Mouse (Mus musculus) gastrocnemius, adult 2 months (tissue): ENCODE measurements around the gene Tbc1d22a. TPM values are rescaled to one million over a fixed set of nuclear protein-coding genes. Genes with fewer than 3 reads are reported as not detected.

ENCODE experiments used
- DNase-seq: peaks from one replicate; pipeline ENCODE4 v3.0.0; 2022
- H3K27ac ChIP-seq: fragments of 200-600 bp; 2 replicates; pipeline ENCODE4 v1.8.1; 2022; ENCODE audit warnings: mild to moderate bottlenecking
- H3K4me3 ChIP-seq: fragments of 200-600 bp; 2 replicates; pipeline ENCODE4 v1.8.1; 2022; ENCODE audit warnings: mild to moderate bottlenecking, moderate library complexity
- CTCF ChIP-seq: fragments of 200-600 bp; IDR thresholded peaks from 2 replicates; pipeline ENCODE4 v1.8.1; 2022; ENCODE audit warnings: antibody characterized with exemption, mild to moderate bottlenecking, moderate library complexity
- intact Hi-C: fragments of 180-260 bp; cut with DNase I; formaldehyde crosslinking; loops from one replicate; pipeline ENCODE4 v1.15.1; 2025
- long read RNA-seq, 2 experiments: library from polyadenylated mRNA; stranded (forward); transcript quantifications; one replicate each; pipeline ENCODE4 v2.0.0; 2021
- total RNA-seq, 2 experiments: library from RNA; stranded (reverse); gene quantifications; 2 replicates each; pipeline ENCODE4 v1.2.3; 2021

Tbc1d22a gene
- 10 to 100 TPM; 12.4 to 16.3 TPM for total RNA-seq
- long read RNA-seq, experiment 1, transcript Tbc1d22a-201 (13 exons, 3,229 nt), result major isoform, 38 of 41 reads
- long read RNA-seq, experiment 1, partial matches to known transcripts, result 0 of 41 reads
- long read RNA-seq, experiment 1, other reads (novel, unspliced or antisense), result 3 of 41 reads
- long read RNA-seq, experiment 2, transcript Tbc1d22a-201 (13 exons, 3,229 nt), result major isoform, 28 of 38 reads
- long read RNA-seq, experiment 2, partial matches to known transcripts, result 1 of 38 reads
- long read RNA-seq, experiment 2, other reads (novel, unspliced or antisense), result 9 of 38 reads

GRCm38 (mm10) chr15:86213753-86214548 is at the start of gene Tbc1d22a:
Tbc1d22a (plus strand) TSS chr15:86214459.
- Histone ChIP-seq H3K4me3 (peak within 1 kb of the TSS; percentile 91), H3K27ac (peak within 1 kb of the TSS; percentile 96)
- intact Hi-C loops, result loop anchor here (1.0 kb wide), 1 partner anchor 26 kb away; no protein-coding TSS in a partner anchor
- peak; percentile 95 for DNase-seq
- no peak for TF ChIP-seq CTCF

- intact Hi-C loops, result no loop called here
- no peak for TF ChIP-seq CTCF
- H3K4me3 ChIP-seq, result no peak overlapping the region
- H3K27ac ChIP-seq, result no peak overlapping the region
- DNase-seq, result no peak
These were observed 49.4 kb upstream of the Tbc1d22a start for GRCm38 (mm10) chr15:86164718-86165345.

DNA sequence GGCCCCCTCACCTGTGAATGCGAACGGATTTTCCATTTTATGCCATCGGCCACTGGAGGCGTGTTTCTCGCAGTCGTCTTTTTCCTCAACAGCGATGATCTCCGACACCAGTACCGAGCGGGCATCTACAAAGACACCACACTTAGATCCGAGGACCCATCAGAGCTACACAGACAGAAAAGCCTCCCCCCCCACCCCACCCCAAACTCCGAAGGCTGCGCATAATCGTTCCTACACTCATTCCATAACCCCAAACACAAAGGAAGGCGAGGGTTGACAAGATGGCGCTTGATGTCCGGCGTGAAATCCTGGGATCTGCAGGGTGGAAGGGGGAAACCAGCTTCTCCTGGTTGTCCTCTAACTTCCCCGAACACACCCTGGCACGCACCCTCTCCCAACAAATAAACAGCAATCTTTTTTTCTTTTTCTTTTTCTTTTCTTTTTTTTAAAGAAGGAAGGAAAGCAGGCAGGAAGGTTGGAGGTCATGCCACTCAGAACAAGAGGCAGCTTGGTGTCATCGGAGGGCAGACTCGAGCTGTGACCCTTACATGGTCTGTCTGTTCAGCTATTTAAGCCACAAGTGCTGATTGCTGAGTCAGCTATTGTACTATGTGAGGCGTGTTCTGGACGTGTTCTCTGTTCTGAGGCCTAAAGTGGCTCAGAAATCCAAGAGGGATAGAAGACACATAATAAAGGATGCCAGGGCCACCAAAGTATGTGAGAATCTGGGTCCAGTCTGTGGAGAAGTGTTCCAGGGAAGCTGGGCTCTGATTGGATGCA is 48.3 kb upstream of the Tbc1d22a start:
- TF ChIP-seq CTCF, result no peak
- Histone ChIP-seq H3K27ac (no peak overlapping the region), H3K4me3 (no peak overlapping the region)
- DNase-seq, result no peak
- intact Hi-C loops, result no loop called here

DNA sequence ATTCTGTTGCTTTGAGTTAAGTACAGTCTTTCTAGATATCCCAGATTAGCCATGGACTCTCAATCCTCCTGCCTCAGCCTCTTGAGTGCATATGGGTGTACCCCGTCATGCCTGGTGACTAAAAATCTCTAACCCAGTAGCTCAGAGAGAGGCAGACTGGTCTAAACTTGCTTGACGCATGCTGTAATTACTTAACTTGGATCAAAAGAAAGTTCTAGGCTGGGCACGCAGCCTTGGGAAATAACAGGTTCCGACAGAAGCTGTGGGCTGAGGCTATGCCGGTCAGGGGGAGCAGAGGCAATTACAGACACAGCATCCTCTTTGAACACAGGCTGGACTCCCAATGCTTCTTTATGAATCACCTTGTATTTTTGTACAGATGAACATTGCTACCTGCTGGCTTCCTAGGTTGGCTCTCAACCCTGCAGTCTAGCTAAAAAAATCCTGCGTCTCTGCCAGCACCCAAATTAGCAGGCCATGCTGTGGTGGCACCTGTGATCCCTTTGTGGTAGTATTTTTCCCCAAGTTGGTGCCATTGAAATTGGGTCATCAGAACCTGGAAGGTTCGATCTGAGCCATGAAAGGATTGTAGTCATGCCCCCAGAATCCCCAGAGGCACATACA is 47.1 kb upstream of the Tbc1d22a start:
- no peak for DNase-seq
- H3K4me3 ChIP-seq, result no peak overlapping the region
- intact Hi-C loops, result no loop called here
- TF ChIP-seq CTCF, result no peak
- H3K27ac ChIP-seq, result peak overlapping the region; percentile 58

- Histone ChIP-seq H3K4me3 (no peak overlapping the region), H3K27ac (peak overlapping the region; percentile 58)
- DNase-seq, result no peak
- no peak for TF ChIP-seq CTCF
- intact Hi-C loops, result no loop called here
These were observed 46.3 kb upstream of the Tbc1d22a start for GRCm38 (mm10) chr15:86167787-86168504.

DNA sequence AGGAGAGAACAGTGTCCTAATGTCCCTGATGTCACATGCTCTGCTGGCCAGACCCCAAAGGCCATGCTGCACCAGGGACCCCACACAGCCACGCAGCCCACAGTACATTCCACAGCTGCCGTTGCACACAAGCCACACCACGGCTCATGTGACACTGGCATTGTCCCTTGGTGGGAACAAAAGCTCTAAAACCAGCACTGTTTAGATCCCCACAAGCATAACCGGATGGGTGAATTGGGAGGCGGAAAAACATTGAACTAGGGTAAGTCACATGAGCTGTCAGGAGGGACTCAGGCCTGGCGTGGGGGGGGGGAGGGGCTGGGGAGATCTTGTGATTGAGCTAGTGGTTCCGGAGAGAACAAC is 45.8 kb upstream of the Tbc1d22a start:
- TF ChIP-seq CTCF, result no peak

DNA sequence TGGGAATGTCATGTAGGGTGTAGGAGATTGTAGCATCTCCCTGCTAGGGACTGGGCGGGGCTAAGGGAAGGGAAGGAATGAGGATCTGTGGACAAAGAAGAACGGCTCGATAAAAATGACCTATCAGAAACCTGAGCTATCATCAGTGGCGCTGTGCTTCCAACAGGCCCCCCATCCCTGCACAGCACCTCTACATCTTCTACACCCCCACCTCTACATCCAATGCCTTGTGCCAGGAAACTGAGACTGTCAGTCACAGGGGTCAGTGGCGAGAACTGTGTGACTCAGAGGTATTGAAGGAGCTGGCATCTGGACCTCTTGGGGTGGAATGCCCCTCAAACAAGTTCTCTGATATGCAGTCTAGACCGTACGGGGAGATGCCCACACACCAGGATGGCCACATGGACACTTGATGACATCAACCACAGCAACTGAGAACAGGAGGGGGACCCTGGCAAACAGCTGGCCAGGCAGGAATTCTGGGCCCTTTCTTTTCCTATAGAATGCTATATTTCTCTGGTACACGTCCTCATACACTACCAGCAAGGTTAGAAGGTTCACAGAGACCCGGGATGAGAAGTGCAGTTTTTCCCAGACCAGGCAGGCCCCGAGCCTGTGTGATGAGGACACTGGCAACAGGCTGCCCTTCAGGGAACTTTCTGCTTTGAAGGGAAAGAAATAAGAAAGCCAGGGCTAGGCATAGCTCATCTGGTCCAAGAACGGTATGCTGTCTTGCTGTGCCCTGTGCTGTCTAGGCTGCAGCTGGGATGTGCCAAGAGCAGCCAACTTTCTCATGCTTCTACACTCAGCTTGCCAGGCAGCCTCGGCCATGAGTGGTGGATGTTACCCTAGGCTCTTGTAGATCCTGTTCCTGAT is 45.1 kb upstream of the Tbc1d22a start:
- intact Hi-C loops, result no loop called here
- no peak for DNase-seq
- H3K27ac ChIP-seq, result peak overlapping the region; percentile 58
- TF ChIP-seq CTCF, result no peak
- H3K4me3 ChIP-seq, result no peak overlapping the region

More for the DNA sequence above, 45.8 kb upstream of the Tbc1d22a start:
- no peak for DNase-seq
- no peak overlapping the region for H3K4me3 ChIP-seq
- H3K27ac ChIP-seq, result peak overlapping the region; percentile 58
- intact Hi-C loops, result no loop called here

- H3K4me3 ChIP-seq, result no peak overlapping the region
- intact Hi-C loops, result no loop called here
- DNase-seq, result no peak
- H3K27ac ChIP-seq, result peak overlapping the region; percentile 58
- no peak for TF ChIP-seq CTCF
These were observed 44.5 kb upstream of the Tbc1d22a start for GRCm38 (mm10) chr15:86169817-86170110.

GRCm38 (mm10) chr15:86171316-86171715 is 42.9 kb upstream of the Tbc1d22a start:
- Histone ChIP-seq H3K4me3 (no peak overlapping the region), H3K27ac (no peak overlapping the region)
- no peak for DNase-seq
- intact Hi-C loops, result no loop called here
- no peak for TF ChIP-seq CTCF

DNA sequence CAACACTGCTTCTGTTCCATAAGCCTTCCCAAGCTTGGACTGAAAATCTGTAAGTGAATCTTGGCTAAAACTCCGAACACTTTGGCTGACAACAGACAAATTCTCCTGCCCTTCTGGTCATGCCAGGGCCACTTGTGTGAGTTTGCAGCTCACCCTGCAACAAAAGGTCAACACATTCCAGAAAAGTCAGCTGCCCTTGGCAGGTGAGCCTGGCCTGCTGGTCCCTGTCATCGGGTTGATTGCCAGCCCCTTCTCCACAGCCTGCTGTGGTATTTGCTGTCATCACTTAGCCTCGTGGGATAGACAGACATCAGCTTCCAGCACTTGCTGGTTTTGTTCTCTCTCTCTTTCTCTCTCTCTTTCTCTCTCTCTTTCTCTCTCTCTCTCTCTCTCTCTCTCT is 42.1 kb upstream of the Tbc1d22a start:
- Histone ChIP-seq H3K27ac (peak overlapping the region; percentile 46), H3K4me3 (no peak overlapping the region)
- TF ChIP-seq CTCF, result no peak
- no peak for DNase-seq
- intact Hi-C loops, result no loop called here

DNA sequence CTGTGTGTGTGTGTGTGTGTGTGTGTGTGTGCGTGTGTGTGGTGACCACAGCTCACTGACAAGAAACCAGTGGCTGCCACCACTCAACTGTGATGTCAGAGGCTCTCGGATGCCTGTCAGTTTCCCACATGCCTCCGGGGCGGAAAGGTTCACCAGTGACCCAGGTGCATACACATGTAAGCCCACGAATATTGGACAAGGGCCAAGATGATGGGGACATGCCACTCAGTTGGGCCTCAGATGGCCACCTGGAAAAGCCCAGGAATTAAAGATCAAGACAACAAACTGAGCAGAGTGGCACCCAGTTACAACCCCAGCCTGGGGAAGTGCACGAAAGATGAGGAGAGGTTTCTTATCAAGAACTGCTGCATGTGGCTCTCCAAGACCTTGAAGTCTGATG is 41.7 kb upstream of the Tbc1d22a start:
- Histone ChIP-seq H3K27ac (no peak overlapping the region; the same call in 1 of the 2 replicates), H3K4me3 (no peak overlapping the region)
- no peak for TF ChIP-seq CTCF
- intact Hi-C loops, result no loop called here
- DNase-seq, result no peak
